Mouse (Mus musculus): ENCODE measurements around the gene Shc4. TPM values are rescaled to one million over a fixed set of nuclear protein-coding genes. Genes with fewer than 3 reads are reported as not detected.

The Shc4 gene
- polyA plus RNA-seq, 1 experiment from 2014 or later: 0.71 TPM

- WGBS: 91% methylated on average over 4 of the region's 4 CpGs
- no peak for DNase-seq (ENCODE audit: low spot score)
- H3K4me2 ChIP-seq: no peak overlapping the region
- no peak for ATAC-seq (replicated peaks; ENCODE audit: low FRiP score)
- no peaks in the 10 kb centered on the region for H3K4me1 ChIP-seq (replicated peaks; ENCODE audit: control insufficient read depth, insufficient read depth, low read length)
- H3K4me3 ChIP-seq (ENCODE audit: low read depth, low read length): no peak overlapping the region
- H3K27ac ChIP-seq (ENCODE audit: low read depth, low read length): no peak overlapping the region
- no peaks in the 10 kb centered on the region for H3K9me3 ChIP-seq (ENCODE audit: control insufficient read depth, low read length)
- H3K27me3 ChIP-seq (replicated peaks; ENCODE audit: control insufficient read depth, insufficient read depth, low read length): no peaks in the 10 kb centered on the region
- H3K9ac ChIP-seq (ENCODE audit: low read depth, low read length): no peak overlapping the region
- H3K36me3 ChIP-seq (ENCODE audit: control insufficient read depth, insufficient read depth, low read length): peaks cover 48% of the 10 kb centered on the region
Measured at GRCm38 (mm10) chr2:125591895-125592294, 132.1 kb downstream of the Shc4 start.

GRCm38 (mm10) chr2:125589287-125589686, 134.7 kb downstream of the Shc4 start:
- 72% methylated on average over 12 of the region's 12 CpGs for WGBS
- H3K4me2 ChIP-seq: no peak overlapping the region
- ATAC-seq (replicated peaks; ENCODE audit: low FRiP score) (no peak), DNase-seq (ENCODE audit: low spot score) (no peak)
- H3K27ac ChIP-seq (ENCODE audit: low read depth, low read length): no peak overlapping the region
- H3K9me3 ChIP-seq (ENCODE audit: control insufficient read depth, low read length): no peaks in the 10 kb centered on the region
- H3K9ac ChIP-seq (ENCODE audit: low read depth, low read length): no peak overlapping the region
- H3K4me1 ChIP-seq (replicated peaks; ENCODE audit: control insufficient read depth, insufficient read depth, low read length): no peaks in the 10 kb centered on the region
- H3K27me3 ChIP-seq (replicated peaks; ENCODE audit: control insufficient read depth, insufficient read depth, low read length): no peaks in the 10 kb centered on the region
- H3K36me3 ChIP-seq (ENCODE audit: control insufficient read depth, insufficient read depth, low read length): peaks cover 46% of the 10 kb centered on the region
- no peak overlapping the region for H3K4me3 ChIP-seq (ENCODE audit: low read depth, low read length)

- no peaks in the 10 kb centered on the region for H3K27me3 ChIP-seq (replicated peaks; ENCODE audit: control insufficient read depth, insufficient read depth, low read length)
- peaks cover 23% of the 10 kb centered on the region for H3K36me3 ChIP-seq (ENCODE audit: control insufficient read depth, insufficient read depth, low read length)
- no peaks in the 10 kb centered on the region for H3K9me3 ChIP-seq (ENCODE audit: control insufficient read depth, low read length)
- 54% methylated on average over 5 of the region's 5 CpGs for WGBS
- H3K4me3 ChIP-seq (ENCODE audit: low read depth, low read length): no peak overlapping the region
- DNase-seq (ENCODE audit: low spot score) (no peak), ATAC-seq (replicated peaks; ENCODE audit: low FRiP score) (peak; percentile 75)
- H3K4me2 ChIP-seq: no peak overlapping the region
- no peak overlapping the region for H3K27ac ChIP-seq (ENCODE audit: low read depth, low read length)
- no peaks in the 10 kb centered on the region for H3K4me1 ChIP-seq (replicated peaks; ENCODE audit: control insufficient read depth, insufficient read depth, low read length)
- H3K9ac ChIP-seq (ENCODE audit: low read depth, low read length): no peak overlapping the region
Measured at GRCm38 (mm10) chr2:125581081-125581480, 142.9 kb downstream of the Shc4 start.

- ATAC-seq (replicated peaks; ENCODE audit: low FRiP score) (no peak), DNase-seq (ENCODE audit: low spot score) (no peak)
- WGBS: 77% methylated on average over 4 of the region's 4 CpGs
- Histone ChIP-seq H3K36me3 (ENCODE audit: control insufficient read depth, insufficient read depth, low read length) (peaks cover 29% of the 10 kb centered on the region), H3K4me1 (replicated peaks; ENCODE audit: control insufficient read depth, insufficient read depth, low read length) (no peaks in the 10 kb centered on the region), H3K9me3 (ENCODE audit: control insufficient read depth, low read length) (no peaks in the 10 kb centered on the region), H3K9ac (ENCODE audit: low read depth, low read length) (no peak overlapping the region), H3K4me2 (no peak overlapping the region), H3K27ac (ENCODE audit: low read depth, low read length) (no peak overlapping the region), H3K27me3 (replicated peaks; ENCODE audit: control insufficient read depth, insufficient read depth, low read length) (no peaks in the 10 kb centered on the region), H3K4me3 (ENCODE audit: low read depth, low read length) (no peak overlapping the region)
Measured at GRCm38 (mm10) chr2:125577670-125578069, 146.3 kb downstream of the Shc4 start.

Other genes with a start within 250 kb of the Shc4 start
- 0.12 TPM in 1 of 2 replicates, not detected in the other for gene Gm9913, start 219.1 kb downstream of the Shc4 start, polyA plus RNA-seq (2014; fragmentation: Nextera tagmentation; extraction: Ambion mirVana)
- gene Fbn1, start 216.2 kb downstream of the Shc4 start, polyA plus RNA-seq (2014; fragmentation: Nextera tagmentation; extraction: Ambion mirVana): 5.5 and 5.7 TPM in 2 replicates
- 8.1 and 9.1 TPM in 2 replicates for gene Cep152, start 99.0 kb downstream of the Shc4 start, polyA plus RNA-seq (2014; fragmentation: Nextera tagmentation; extraction: Ambion mirVana)
- gene Eid1, start 51.1 kb downstream of the Shc4 start, polyA plus RNA-seq (2014; fragmentation: Nextera tagmentation; extraction: Ambion mirVana): 81.1 and 84.1 TPM in 2 replicates
- gene Secisbp2l, start 58.7 kb upstream of the Shc4 start, polyA plus RNA-seq (2014; fragmentation: Nextera tagmentation; extraction: Ambion mirVana): 11.3 and 11.7 TPM in 2 replicates
- 23.6 and 24.0 TPM in 2 replicates for gene Galk2, start 135.0 kb upstream of the Shc4 start, polyA plus RNA-seq (2014; fragmentation: Nextera tagmentation; extraction: Ambion mirVana)
- 83.3 and 93.9 TPM in 2 replicates for gene Cops2, start 135.0 kb upstream of the Shc4 start, polyA plus RNA-seq (2014; fragmentation: Nextera tagmentation; extraction: Ambion mirVana)

All from liver, embryonic 11.5 days (tissue).